Mouse (Mus musculus) lung, adult 2 months (tissue): Measurements from ENCODE around the gene Cyp2f2. TPM values are rescaled to one million over a fixed set of nuclear protein-coding genes. Genes with fewer than 3 reads are reported as not detected.

ENCODE experiments used
- DNase-seq: peaks from one replicate; pipeline ENCODE4 v3.0.0; 2022
- H3K4me1 ChIP-seq: fragments of 200-500 bp; 2 replicates; pipeline ENCODE4 v1.6.1; 2011; ENCODE audit warnings: low read length; ENCODE audit not compliant: control insufficient read depth, insufficient read depth
- H3K4me3 ChIP-seq: fragments of 200-500 bp; replicated peaks from 2 replicates; pipeline ENCODE3; 2011; ENCODE audit warnings: low read depth, mild to moderate bottlenecking, control low read depth, low read length; ENCODE audit errors: extremely low read depth
- CTCF ChIP-seq: fragments of 200-500 bp; IDR thresholded peaks from 2 replicates; pipeline ENCODE4 v1.5.1; 2011; ENCODE audit warnings: mild to moderate bottlenecking, low read length, control low read depth; ENCODE audit not compliant: insufficient read depth
- POLR2A ChIP-seq: fragments of 200-500 bp; IDR thresholded peaks from 2 replicates; pipeline ENCODE4 v1.6.1; 2011; ENCODE audit warnings: low read depth, mild to moderate bottlenecking, control low read depth, low read length, borderline replicate concordance; ENCODE audit errors: extremely low read depth
- WGBS: fragments of 180-500 bp; shearing (Covaris S2); methylation state at CpG from one replicate; pipeline ENCODE4 v1.1.7; 2018; 5-methylcytosine and 5-hydroxymethylcytosine counted together
- polyA plus RNA-seq: library from polyadenylated mRNA; depleted of rRNA; stranded (reverse); fragments of >200 nt; gene quantifications from 2 replicates; pipeline ENCODE4 v1.2.3, GENCODE M21; 2012; rRNA removed

The Cyp2f2 gene
- 3,886 and 4,289 TPM in 2 replicates for polyA plus RNA-seq

GRCm38 (mm10) chr7:27119676-27120075 is at the start of gene Cyp2f2:
Gene Cyp2f2 (plus strand): TSS chr7:27119909.
- Histone ChIP-seq H3K4me3 (peak within 1 kb of the TSS; percentile 55), H3K4me1 (no peaks in the 10 kb centered on the region)
- TF ChIP-seq POLR2A (peak; percentile 66; the same call in 1 of the 2 replicates), CTCF (no peak)
- DNase-seq: no peak

- DNase-seq: no peak
- Histone ChIP-seq H3K4me3 (no peak overlapping the region), H3K4me1 (no peaks in the 10 kb centered on the region)
- WGBS: 45% methylated on average over 1 of the region's 1 CpGs
- TF ChIP-seq CTCF (no peak), POLR2A (no peak)
Observed at GRCm38 (mm10) chr7:27078641-27079040, 41.1 kb upstream of the Cyp2f2 start.

GRCm38 (mm10) chr7:27081625-27082024 is 38.1 kb upstream of the Cyp2f2 start:
- DNase-seq: no peak
- Histone ChIP-seq H3K4me1 (no peaks in the 10 kb centered on the region), H3K4me3 (no peak overlapping the region)
- WGBS: 50% methylated on average over 2 of the region's 2 CpGs
- no peak for TF ChIP-seq CTCF
- no peak for TF ChIP-seq POLR2A

DNA sequence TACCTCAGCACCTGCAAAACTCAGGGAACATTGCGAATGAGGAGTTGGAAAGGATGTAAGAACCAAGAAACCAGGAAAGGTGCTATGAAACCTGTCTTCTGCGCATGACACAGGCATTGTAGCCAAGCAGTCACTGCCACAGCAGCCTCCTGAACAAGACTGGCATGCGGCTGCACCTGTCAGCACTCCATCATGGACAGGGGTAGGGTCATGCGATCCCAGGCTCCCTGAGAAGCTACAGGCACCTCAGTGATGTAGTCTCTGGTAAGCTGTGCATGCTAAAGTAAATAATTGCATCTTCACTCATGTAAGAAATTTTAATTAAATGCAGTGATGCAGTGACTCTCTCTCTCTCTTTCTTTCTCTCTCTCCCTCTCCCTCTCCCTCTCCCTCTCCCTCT is 28.7 kb upstream of the Cyp2f2 start:
- no peak for DNase-seq
- no peaks in the 10 kb centered on the region for H3K4me1 ChIP-seq
- WGBS: 76% methylated on average over 4 of the region's 4 CpGs
- TF ChIP-seq POLR2A (no peak), CTCF (no peak)
- H3K4me3 ChIP-seq: no peak overlapping the region

DNA sequence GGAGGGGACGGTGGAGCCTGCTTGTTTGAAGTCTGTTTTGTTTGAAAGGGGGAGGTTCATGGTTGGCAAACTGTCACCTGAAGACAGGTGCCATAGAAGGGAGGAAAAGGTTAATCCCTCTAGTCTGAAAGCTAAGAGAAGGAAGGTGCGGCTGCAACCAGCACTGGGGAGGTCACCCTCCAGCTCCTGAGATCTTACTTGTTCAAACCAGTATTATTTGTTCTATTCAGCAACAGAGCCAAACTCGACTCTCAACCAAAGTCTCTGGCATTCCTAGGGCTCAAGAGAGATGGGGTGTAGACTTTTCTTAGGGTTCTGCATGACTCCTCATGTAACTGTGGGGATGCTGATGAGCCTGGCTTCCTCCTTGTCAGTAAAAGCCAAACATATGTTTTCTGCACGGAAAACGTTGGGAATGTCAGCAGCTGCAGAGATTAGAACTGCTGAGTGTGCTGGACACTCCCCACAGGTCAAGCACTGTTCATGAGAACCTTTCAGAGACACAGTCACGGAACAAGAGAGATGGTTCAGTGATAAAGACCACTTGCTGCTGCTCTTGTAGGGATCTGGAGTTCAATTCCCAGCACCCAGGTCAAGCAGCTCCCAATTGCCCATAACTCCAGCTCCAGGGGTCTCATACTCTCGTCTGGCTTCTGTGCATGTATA is 27.5 kb upstream of the Cyp2f2 start:
- WGBS: 38% methylated on average over 7 of the region's 7 CpGs
- DNase-seq: no peak
- Histone ChIP-seq H3K4me3 (no peak overlapping the region), H3K4me1 (no peaks in the 10 kb centered on the region)
- TF ChIP-seq POLR2A: no peak

GRCm38 (mm10) chr7:27092882-27093281 is 26.8 kb upstream of the Cyp2f2 start:
- 7% methylated on average over 1 of the region's 1 CpGs for WGBS
- no peak for TF ChIP-seq POLR2A
- TF ChIP-seq CTCF: no peak

DNA sequence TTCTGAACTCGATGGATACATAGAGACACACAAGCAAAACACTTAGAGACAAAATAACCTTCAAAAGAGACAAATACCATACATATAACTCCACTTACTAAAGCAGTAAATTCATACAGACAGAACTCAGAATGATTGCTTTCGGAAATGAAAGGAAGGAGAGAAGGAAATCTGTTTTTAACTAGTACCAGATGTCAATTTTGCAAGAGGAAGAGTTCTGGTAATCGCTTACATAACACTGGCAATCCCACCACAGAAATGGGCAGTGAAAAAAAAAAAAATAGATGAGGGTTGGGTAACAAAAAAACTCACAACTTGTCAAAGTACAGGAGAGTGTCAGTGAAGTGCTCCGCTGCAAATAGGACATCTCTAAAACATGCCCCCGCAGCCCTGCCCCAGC is 14.8 kb upstream of the Cyp2f2 start:
- 47% methylated on average over 5 of the region's 5 CpGs for WGBS
- no peak for DNase-seq
- TF ChIP-seq POLR2A (no peak), CTCF (no peak)

More at GRCm38 (mm10) chr7:27092882-27093281, 26.8 kb upstream of the Cyp2f2 start:
- Histone ChIP-seq H3K4me3 (no peak overlapping the region), H3K4me1 (no peaks in the 10 kb centered on the region)
- no peak for DNase-seq

DNA sequence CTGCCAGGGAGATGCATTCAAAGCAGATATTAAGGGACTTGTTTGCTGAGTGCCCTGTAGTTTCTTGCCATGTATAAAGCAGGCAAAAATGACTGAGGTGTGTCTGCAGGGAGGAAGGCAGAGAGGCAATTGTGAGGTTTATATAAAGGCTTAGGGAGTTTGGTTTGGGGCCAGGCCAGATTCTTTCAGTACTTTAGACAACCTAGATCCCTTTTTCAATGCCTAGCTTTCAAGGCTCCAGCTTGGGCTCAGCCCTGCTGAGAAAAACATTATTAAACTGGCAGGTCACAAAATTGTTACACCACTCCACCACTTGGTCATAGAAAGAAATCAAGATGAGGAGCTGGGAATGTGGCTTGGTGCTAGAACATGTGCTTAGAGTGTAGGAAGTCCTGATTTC is 9.4 kb upstream of the Cyp2f2 start:
- TF ChIP-seq CTCF (no peak), POLR2A (no peak)
- Histone ChIP-seq H3K4me3 (no peak overlapping the region), H3K4me1 (no peaks in the 10 kb centered on the region)
- no peak for DNase-seq

More for the DNA sequence above, 14.8 kb upstream of the Cyp2f2 start:
- H3K4me3 ChIP-seq: no peak overlapping the region
- no peaks in the 10 kb centered on the region for H3K4me1 ChIP-seq

DNA sequence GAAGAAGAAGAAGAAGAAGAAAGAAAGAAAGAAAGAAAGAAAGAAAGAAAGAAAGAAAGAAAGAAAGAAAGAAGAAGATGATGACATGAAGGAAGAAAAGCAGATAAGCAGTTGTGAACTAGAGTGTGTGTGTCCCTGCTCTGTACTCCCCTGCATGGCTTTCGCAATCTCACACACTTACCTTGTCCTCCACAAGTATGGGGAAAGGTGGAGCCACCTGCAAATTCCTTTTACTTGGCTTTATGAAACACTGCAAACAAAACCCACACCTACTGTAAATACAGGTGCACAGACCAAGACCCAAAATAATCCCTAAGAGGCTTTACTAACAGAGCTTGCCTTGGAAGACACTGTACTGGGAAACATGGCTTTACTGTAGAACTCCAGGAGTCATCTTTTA is 8.7 kb upstream of the Cyp2f2 start:
- WGBS: 58% methylated on average over 1 of the region's 1 CpGs
- DNase-seq: no peak
- Histone ChIP-seq H3K4me3 (no peak overlapping the region), H3K4me1 (no peaks in the 10 kb centered on the region)
- TF ChIP-seq POLR2A: no peak
- TF ChIP-seq CTCF: no peak

- 53% methylated on average over 3 of the region's 3 CpGs for WGBS
- Histone ChIP-seq H3K4me3 (no peak overlapping the region), H3K4me1 (no peaks in the 10 kb centered on the region)
- no peak for TF ChIP-seq CTCF
- TF ChIP-seq POLR2A: no peak
- no peak for DNase-seq
Observed at GRCm38 (mm10) chr7:27111987-27112386, 7.7 kb upstream of the Cyp2f2 start.

DNA sequence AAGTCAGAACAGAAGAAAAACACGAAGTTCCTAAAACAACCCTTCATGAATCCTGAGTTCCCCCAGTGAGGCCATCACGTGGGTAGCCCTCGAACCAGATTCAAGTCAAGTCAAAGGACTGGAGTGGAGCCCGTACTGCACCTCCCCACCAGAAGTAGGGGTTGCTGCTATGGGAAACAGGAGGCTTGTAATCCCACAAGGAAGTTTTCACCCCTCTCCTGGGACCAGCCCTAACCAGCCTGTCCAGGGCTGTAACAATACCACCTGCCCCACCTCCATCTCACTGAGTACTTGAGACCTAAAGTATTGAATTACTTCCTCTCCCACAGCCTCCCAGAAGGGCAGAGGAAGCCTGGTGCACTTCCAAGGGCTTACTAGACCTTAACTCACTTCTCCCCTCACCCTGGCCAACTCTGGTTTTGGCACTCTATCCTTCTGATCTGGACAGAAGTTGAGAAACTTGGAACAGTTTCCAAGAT is 1.6 kb upstream of the Cyp2f2 start:
- H3K4me1 ChIP-seq: no peaks in the 10 kb centered on the region
- H3K4me3 ChIP-seq: no peak overlapping the region
- peak; percentile 50 for DNase-seq
- 46% methylated on average over 4 of the region's 4 CpGs for WGBS
- no peak for TF ChIP-seq CTCF
- no peak for TF ChIP-seq POLR2A
